ENCODE assay signal across 22 mouse cellular contexts in genomic region chr13:20383875-20384274, GRCm38 (mm10).
DNase-seq lines count a peak whose midpoint lies in the region; ATAC-seq and TF ChIP-seq lines count a peak whose summit lies in the region.
"Had no signal": no experiment of that assay in that cellular context is flagged by ENCODE, and none has a peak within 500 bp of the region (broad histone marks: within the 10 kb centered on the region; RNA-seq: fewer than 3 reads in every experiment).

No protein-coding gene starts in this region.

- H3K4me2 ChIP-seq in hindbrain, embryonic 12.5 days (replicated peaks), result no peak overlapping the region
- H3K4me2 ChIP-seq: embryonic facial prominence, embryonic 15.5 days; liver, embryonic 15.5 days; midbrain, embryonic 13.5 days; neural tube, embryonic 13.5 days had no signal

- H3K9ac ChIP-seq in hindbrain, embryonic 12.5 days, result no peak overlapping the region
- H3K9ac ChIP-seq: embryonic facial prominence, embryonic 15.5 days; liver, embryonic 15.5 days; midbrain, embryonic 13.5 days; neural tube, embryonic 13.5 days had no signal

- no peak overlapping the region for H3K4me3 ChIP-seq in left cerebral cortex, adult 2 months
- no peak overlapping the region for H3K4me3 ChIP-seq in hindbrain, embryonic 12.5 days
- H3K4me3 ChIP-seq: embryonic facial prominence, embryonic 15.5 days; forebrain, embryonic 10.5 days; heart, adult 2 months; liver, embryonic 15.5 days; midbrain, embryonic 13.5 days; neural tube, embryonic 13.5 days had no signal

- no peaks in the 10 kb centered on the region for H3K36me3 ChIP-seq in hindbrain, embryonic 12.5 days
- H3K36me3 ChIP-seq: embryonic facial prominence, embryonic 15.5 days; forebrain, embryonic 10.5 days; liver, embryonic 15.5 days; midbrain, embryonic 13.5 days; neural tube, embryonic 13.5 days had no signal

- peak overlapping the region; percentile 40; the same call in 1 of the 2 replicates for H3K27ac ChIP-seq in left cerebral cortex, adult 2 months
- H3K27ac ChIP-seq in hindbrain, embryonic 12.5 days, result no peak overlapping the region
- H3K27ac ChIP-seq: embryonic facial prominence, embryonic 15.5 days; forebrain, embryonic 10.5 days; heart, adult 2 months; liver, embryonic 15.5 days; midbrain, embryonic 13.5 days; neural tube, embryonic 13.5 days had no signal

- no peaks in the 10 kb centered on the region for H3K4me1 ChIP-seq in hindbrain, embryonic 12.5 days
- H3K4me1 ChIP-seq: embryonic facial prominence, embryonic 15.5 days; forebrain, embryonic 10.5 days; liver, embryonic 15.5 days; midbrain, embryonic 13.5 days; neural tube, embryonic 13.5 days had no signal

- no peaks in the 10 kb centered on the region for H3K9me3 ChIP-seq in hindbrain, embryonic 12.5 days (replicated peaks)
- H3K9me3 ChIP-seq: embryonic facial prominence, embryonic 15.5 days; forebrain, embryonic 10.5 days; liver, embryonic 15.5 days; midbrain, embryonic 13.5 days; neural tube, embryonic 13.5 days had no signal

- ATAC-seq in hindbrain, embryonic 12.5 days (ENCODE audit: low FRiP score), result no peak
- ATAC-seq: hindbrain, embryonic 16.5 days; midbrain, embryonic 13.5 days; Patski had no signal

- H3K27me3 ChIP-seq in hindbrain, embryonic 12.5 days, result no peaks in the 10 kb centered on the region
- H3K27me3 ChIP-seq: embryonic facial prominence, embryonic 15.5 days; liver, embryonic 15.5 days; midbrain, embryonic 13.5 days; neural tube, embryonic 13.5 days; Patski had no signal

- intact Hi-C loops in left cerebral cortex, adult 2 months (cut with DNase I), result no loop called here

- no peak for DNase-seq in left cerebral cortex, adult 2 months (ENCODE audit: extremely low spot score in 1 of 2, low spot score in 2 of 2)
- DNase-seq in left cerebral cortex, adult 9 months (ENCODE audit: low spot score in 2 of 2), result no peak
- DNase-seq in 416B (ENCODE audit: low read depth) (peak; percentile 13), adipocyte (ENCODE audit: low spot score) (peak; percentile 40)
- DNase-seq in lung, postnatal 25 days (ENCODE audit: low spot score), result peak; percentile 48
- no peak for DNase-seq in B cell, adult 2 months
- DNase-seq: cerebellum, adult 18-20 months; cerebellum, postnatal 25 days; gastrocnemius, postnatal 25 days; heart, adult 2 months; heart, postnatal 36 days; kidney, adult 18-20 months; kidney, postnatal 10 days; thymus, postnatal 25 days had no signal

- 97% methylated on average over 1 of the region's 1 CpGs for WGBS in hindbrain, embryonic 12.5 days

- no peak for TF ChIP-seq CTCF in left cerebral cortex, adult 2 months (IDR thresholded peaks at IDR 0.05)

Comparison
In these comparisons a context has a peak if more than half of its experiments do, and no peak if none do; other contexts are left out.
1. DNase-seq: peak in 416B (single experiment), adipocyte (single experiment) and lung, postnatal 25 days (single experiment); none in left cerebral cortex, adult 2 months (0 of 2), left cerebral cortex, adult 9 months (0 of 2) and B cell, adult 2 months (0 of 2).